Mouse (Mus musculus) kidney, adult 2 months (tissue): ENCODE data around the gene Tex29.

Experiments
- CTCF ChIP-seq: fragments of 200-500 bp; conservative IDR thresholded peaks from 2 replicates; pipeline ENCODE4 v1.5.1; 2011; ENCODE audit warnings: low read depth, mild to moderate bottlenecking, control low read depth, low read length, moderate library complexity, mixed read lengths; ENCODE audit not compliant: insufficient read depth, insufficient read length
- POLR2A ChIP-seq: fragments of 200-500 bp; IDR thresholded peaks from one replicate; pipeline ENCODE4 v1.6.1; 2011; ENCODE audit warnings: low read depth, low read length, control low read depth

DNA sequence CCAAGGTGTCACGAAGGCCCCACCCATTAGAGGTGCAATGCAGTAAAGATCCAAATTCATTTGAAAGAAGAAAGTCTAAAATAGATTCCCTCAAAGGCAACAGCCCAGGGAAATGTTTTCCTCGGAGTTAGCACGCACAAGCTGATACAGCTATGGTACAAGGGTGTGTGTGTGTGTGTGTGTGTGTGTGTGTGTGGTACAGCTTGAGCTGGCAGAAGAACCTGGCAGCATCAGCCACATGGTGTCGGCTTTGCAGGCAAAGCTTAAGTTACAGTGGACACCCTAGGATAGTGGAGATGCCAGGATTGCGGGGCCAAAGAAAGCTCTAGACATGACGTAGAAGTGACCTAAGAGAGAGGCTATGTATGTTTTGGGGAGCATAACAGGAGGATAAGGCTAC is 6.5 kb downstream of the Tex29 start:
- TF ChIP-seq CTCF (no peak), POLR2A (no peak)
